Mouse (Mus musculus): Measurements from ENCODE around the gene Dnajb13.

DNA sequence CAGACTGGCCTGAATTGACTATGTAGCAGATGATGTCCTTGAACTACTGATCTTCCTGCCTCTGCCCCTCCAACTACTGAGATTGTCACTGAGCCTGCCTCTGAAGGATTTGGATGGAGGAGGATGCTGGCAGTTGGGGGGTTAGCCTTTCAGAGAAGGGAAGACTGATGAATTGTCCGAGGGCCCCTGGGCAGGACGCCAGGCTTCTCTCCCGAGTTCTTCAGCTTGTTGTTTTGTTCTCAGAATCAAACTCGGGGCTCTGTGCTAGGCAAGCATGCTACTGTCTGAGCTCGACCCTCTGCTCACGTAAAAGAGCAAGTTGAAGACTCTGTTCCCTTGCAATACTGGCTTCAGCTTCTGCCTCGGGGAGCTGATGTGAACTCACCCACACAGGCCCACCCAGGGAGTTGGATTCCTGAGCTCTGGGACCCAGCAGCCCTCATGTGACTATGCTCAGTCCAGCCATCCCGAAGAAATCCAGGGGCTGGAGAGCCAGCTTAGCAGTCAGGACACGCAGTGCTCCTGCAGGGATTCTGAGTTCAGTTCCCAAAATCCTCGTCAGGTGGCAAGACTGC is 26.2 kb downstream of the Dnajb13 start:
- no peak for TF ChIP-seq CTCF (IDR thresholded peaks at IDR 0.05; ENCODE audit: low read depth, low read length)
- no peak for TF ChIP-seq GATA1 (IDR thresholded peaks at IDR 0.05; ENCODE audit: borderline replicate concordance, low read length)
- TF ChIP-seq GATA2 (IDR thresholded peaks at IDR 0.05; ENCODE audit: borderline replicate concordance, low read depth, low read length) = no peak
- TF ChIP-seq TAL1 (conservative IDR thresholded peaks at IDR 0.05; ENCODE audit: low read depth, low read length) = no peak
- TF ChIP-seq POLR2AphosphoS5 (IDR thresholded peaks at IDR 0.05; ENCODE audit: insufficient replicate concordance, low read depth, low read length) = no peak
